Mouse (Mus musculus): ENCODE data around the gene Gpat2. TPM values are rescaled to one million over a fixed set of nuclear protein-coding genes. Genes with fewer than 3 reads are reported as not detected.
A peak's percentile ranks its signal among the peaks of the same experiment; 100 is the strongest.

Gpat2 gene
- polyA plus RNA-seq, 1 experiment from 2014 or later: 0.29 TPM

DNA sequence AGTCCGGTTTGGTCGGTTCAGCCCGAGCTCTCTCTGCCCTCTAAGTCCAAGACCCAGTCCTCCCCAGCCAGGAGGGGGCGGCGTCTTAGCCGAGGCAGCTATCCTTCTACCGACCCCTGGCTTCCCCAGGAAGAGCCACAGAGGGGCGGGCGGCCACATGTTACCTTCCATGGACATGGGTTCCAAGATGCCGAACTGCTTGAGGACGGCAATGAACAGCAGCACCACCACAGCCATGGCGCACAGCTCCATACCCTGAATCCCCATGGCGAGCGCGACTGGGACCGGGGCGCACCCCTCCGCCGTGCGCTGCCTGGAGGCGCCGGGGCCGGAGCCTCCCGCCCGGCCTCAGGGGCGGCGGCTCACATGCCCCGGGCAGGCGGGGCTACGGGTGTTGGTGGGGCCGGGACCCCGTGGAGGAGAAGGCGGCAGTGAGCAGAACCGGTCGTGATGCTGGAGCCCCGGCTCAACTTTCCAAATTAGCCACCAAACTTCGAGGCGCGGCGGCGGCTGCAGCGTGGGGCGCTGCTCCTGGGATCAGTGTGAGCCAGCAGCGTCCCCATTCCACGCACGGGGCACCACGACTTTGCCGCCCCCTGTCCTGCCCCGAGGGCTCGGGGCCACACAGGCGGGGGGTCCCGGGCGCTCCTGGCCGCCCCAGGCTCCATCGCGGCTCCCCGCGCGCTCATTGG lies 57.0 kb downstream of the Gpat2 start:
- peaks cover 32% of the 10 kb centered on the region for H3K4me1 ChIP-seq

DNA sequence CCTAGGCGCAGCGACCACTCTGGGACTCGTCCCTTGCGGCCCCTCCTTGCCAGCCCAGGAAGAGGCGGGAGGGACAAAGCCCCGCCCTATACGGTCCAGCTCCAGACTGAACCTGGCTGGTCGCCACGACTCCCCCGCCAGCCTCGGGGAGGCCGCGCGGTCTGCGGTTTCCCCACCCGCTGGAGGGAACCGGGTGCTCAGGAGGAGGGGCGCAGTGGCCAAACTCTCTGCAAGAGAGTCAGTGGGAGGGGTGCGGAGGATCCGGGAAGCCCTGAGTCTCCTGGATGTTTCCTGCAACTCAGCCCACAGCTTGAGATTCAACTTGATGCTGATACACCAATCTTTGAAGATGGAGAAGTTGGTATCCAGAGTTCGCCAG lies 57.5 kb downstream of the Gpat2 start:
- peak overlapping the region; percentile 50 for H3K9ac ChIP-seq
- H3K27ac ChIP-seq: peak overlapping the region; percentile 71
- peaks cover 49% of the 10 kb centered on the region for H3K27me3 ChIP-seq
- H3K36me3 ChIP-seq: no peaks in the 10 kb centered on the region
- no peaks in the 10 kb centered on the region for H3K9me3 ChIP-seq
- under 1% methylated on average over 20 of the region's 21 CpGs for WGBS
- peak overlapping the region; percentile 97 for H3K4me2 ChIP-seq
- ATAC-seq (ENCODE audit: borderline replicate concordance, extremely low read depth, low FRiP score, low TSS enrichment): peak; percentile 91
- H3K4me1 ChIP-seq: peaks cover 32% of the 10 kb centered on the region
- peak overlapping the region; percentile 54 for H3K4me3 ChIP-seq

More for the DNA sequence above, 57.0 kb downstream of the Gpat2 start:
- H3K4me3 ChIP-seq: peak overlapping the region; percentile 54
- H3K9me3 ChIP-seq: no peaks in the 10 kb centered on the region
- peak overlapping the region; percentile 71 for H3K27ac ChIP-seq
- peak overlapping the region; percentile 97 for H3K4me2 ChIP-seq
- H3K9ac ChIP-seq: peak overlapping the region; percentile 50
- 0% methylated on average over 59 of the region's 59 CpGs for WGBS
- no peaks in the 10 kb centered on the region for H3K36me3 ChIP-seq
- peaks cover 49% of the 10 kb centered on the region for H3K27me3 ChIP-seq
- peak; percentile 27 for ATAC-seq (ENCODE audit: borderline replicate concordance, extremely low read depth, low FRiP score, low TSS enrichment)

DNA sequence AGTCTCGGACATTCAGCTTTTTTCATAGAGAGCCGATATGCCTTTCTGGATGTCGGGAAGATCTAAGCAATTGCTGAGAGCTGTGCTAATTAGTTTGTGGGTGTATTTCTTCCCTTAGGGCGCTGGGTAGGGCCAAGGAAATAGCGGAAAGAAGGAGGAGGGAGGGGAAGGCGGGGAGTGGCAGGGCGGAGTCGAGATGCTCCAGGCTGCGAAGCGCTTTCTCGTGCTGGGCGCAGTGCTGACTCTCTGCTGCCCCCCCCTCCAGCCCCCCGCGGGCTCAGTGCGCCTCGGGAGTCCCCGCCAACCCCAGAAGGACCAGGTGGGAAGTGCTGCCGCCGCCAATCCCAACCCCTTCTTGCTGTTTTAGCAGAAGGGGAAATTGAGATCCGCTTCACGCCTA lies 58.0 kb downstream of the Gpat2 start:
- 2% methylated on average over 19 of the region's 21 CpGs for WGBS
- Histone ChIP-seq H3K4me1 (peaks cover 32% of the 10 kb centered on the region), H3K4me3 (peak overlapping the region; percentile 54), H3K4me2 (peak overlapping the region; percentile 97), H3K9ac (no peak overlapping the region), H3K9me3 (no peaks in the 10 kb centered on the region), H3K36me3 (no peaks in the 10 kb centered on the region), H3K27ac (peak overlapping the region; percentile 71), H3K27me3 (peaks cover 49% of the 10 kb centered on the region)
- peak; percentile 50; the same call in 1 of the 2 replicates for ATAC-seq (ENCODE audit: borderline replicate concordance, extremely low read depth, low FRiP score, low TSS enrichment)

DNA sequence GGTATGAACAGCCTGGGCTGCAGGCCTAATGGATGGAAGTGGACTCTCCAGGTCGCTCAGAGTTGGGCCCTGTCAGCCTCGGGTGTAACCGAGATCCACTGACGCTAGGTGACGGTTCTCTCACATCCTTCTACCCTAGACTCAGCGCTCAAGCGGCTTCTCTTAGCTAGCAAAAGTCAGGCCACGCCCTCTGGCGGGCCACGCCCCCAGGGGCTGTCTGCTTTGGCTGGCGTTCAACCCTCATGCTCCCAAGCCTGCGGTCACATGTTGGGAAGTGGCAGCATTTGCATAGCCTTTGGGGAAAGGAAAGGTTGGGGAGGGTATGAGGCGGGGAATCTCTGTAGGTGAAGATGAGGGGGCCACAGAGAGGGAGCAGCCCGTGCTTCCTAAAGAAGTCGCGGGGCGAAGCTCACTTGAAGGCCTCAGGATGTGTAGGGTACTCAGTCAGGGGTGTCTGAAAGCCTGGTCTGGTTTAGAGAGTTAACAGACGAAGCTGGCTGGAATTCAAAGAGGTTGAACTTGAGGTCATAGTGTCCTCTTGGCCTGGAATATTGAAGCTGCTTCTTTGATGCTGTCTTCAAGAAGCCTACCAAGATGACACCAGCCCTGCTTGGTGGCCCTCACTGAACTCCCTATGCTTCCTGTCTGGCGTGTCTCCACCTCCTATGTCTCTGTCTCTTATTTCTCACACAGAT lies 59.6 kb downstream of the Gpat2 start:
- peak overlapping the region; percentile 10; the same call in 1 of the 2 replicates for H3K4me3 ChIP-seq
- H3K27ac ChIP-seq: no peak overlapping the region
- peaks cover 32% of the 10 kb centered on the region for H3K4me1 ChIP-seq
- peak; percentile 35; the same call in 1 of the 2 replicates for ATAC-seq (ENCODE audit: borderline replicate concordance, extremely low read depth, low FRiP score, low TSS enrichment)
- H3K9me3 ChIP-seq: no peaks in the 10 kb centered on the region
- H3K4me2 ChIP-seq: peak overlapping the region; percentile 53
- WGBS: 6% methylated on average over 19 of the region's 19 CpGs
- no peaks in the 10 kb centered on the region for H3K36me3 ChIP-seq
- no peak overlapping the region for H3K9ac ChIP-seq
- H3K27me3 ChIP-seq: peaks cover 48% of the 10 kb centered on the region

Other genes with a start within 250 kb of the Gpat2 start
- gene 1810024B03Rik, start 216.9 kb upstream of the Gpat2 start, polyA plus RNA-seq (2015; fragmentation: Nextera tagmentation; extraction: Ambion mirVana): 1.7 and 1.9 TPM in 2 replicates
- gene Snrnp200, start 216.8 kb upstream of the Gpat2 start, polyA plus RNA-seq (2015; fragmentation: Nextera tagmentation; extraction: Ambion mirVana): 53.8 and 54.0 TPM in 2 replicates
- 64.4 and 67.9 TPM in 2 replicates for gene Ciao1, start 177.4 kb upstream of the Gpat2 start, polyA plus RNA-seq (2015; fragmentation: Nextera tagmentation; extraction: Ambion mirVana)
- 27.8 and 30.9 TPM in 2 replicates for gene Tmem127, start 177.3 kb upstream of the Gpat2 start, polyA plus RNA-seq (2015; fragmentation: Nextera tagmentation; extraction: Ambion mirVana)
- 68.6 and 71.0 TPM in 2 replicates for gene Stard7, start 155.0 kb upstream of the Gpat2 start, polyA plus RNA-seq (2015; fragmentation: Nextera tagmentation; extraction: Ambion mirVana)
- 13.0 and 13.1 TPM in 2 replicates for gene Dusp2, start 89.0 kb upstream of the Gpat2 start, polyA plus RNA-seq (2015; fragmentation: Nextera tagmentation; extraction: Ambion mirVana)
- gene Astl, start 86.6 kb upstream of the Gpat2 start, polyA plus RNA-seq (2015; fragmentation: Nextera tagmentation; extraction: Ambion mirVana): not detected in 2 replicates
- 0.18 and 0.41 TPM in 2 replicates for gene Adra2b, start 62.0 kb upstream of the Gpat2 start, polyA plus RNA-seq (2015; fragmentation: Nextera tagmentation; extraction: Ambion mirVana)
- 21.2 and 21.6 TPM in 2 replicates for gene Fahd2a, start 19.4 kb downstream of the Gpat2 start, polyA plus RNA-seq (2015; fragmentation: Nextera tagmentation; extraction: Ambion mirVana)
- gene Kcnip3, start 96.9 kb downstream of the Gpat2 start, polyA plus RNA-seq (2015; fragmentation: Nextera tagmentation; extraction: Ambion mirVana): 2.5 and 3.1 TPM in 2 replicates
- gene Prom2, start 116.3 kb downstream of the Gpat2 start, polyA plus RNA-seq (2015; fragmentation: Nextera tagmentation; extraction: Ambion mirVana): 2.2 and 2.7 TPM in 2 replicates
- 4.4 TPM in 2 replicates for gene Zfp661, start 161.9 kb downstream of the Gpat2 start, polyA plus RNA-seq (2015; fragmentation: Nextera tagmentation; extraction: Ambion mirVana)
- gene Mrps5, start 162.0 kb downstream of the Gpat2 start, polyA plus RNA-seq (2015; fragmentation: Nextera tagmentation; extraction: Ambion mirVana): 123 and 128 TPM in 2 replicates
- gene Mal, start 231.5 kb downstream of the Gpat2 start, polyA plus RNA-seq (2015; fragmentation: Nextera tagmentation; extraction: Ambion mirVana): 11.2 and 14.3 TPM in 2 replicates

Measured in lung, embryonic 15.5 days (tissue).